Mouse (Mus musculus) cerebellum, adult 11 months (tissue): ENCODE results near the gene Dlg2.

Experiments
- DNase-seq: peaks from one replicate; pipeline ENCODE4 v3.0.0; 2022

The Dlg2 gene

DNA sequence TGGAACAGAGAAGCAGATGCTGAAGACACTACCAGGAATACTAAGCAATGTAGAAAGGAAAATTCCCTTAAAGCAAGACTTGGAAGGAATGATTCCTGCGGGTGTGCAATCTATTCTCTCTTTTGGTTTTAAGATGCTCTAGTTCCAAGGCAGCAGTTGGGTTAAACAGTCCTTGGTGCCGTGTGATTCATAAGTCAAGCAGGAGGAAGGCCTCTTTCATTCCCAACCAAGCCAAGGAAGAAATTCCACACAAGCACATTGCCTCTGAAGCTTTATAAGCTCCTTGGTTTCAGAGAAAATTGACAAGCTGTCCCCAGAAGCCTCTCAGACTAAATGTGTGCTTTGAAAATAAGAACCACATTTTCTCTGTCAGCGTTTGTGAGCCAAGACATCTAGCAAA lies 1309.4 kb downstream of the Dlg2 start:
- no peak for DNase-seq

DNA sequence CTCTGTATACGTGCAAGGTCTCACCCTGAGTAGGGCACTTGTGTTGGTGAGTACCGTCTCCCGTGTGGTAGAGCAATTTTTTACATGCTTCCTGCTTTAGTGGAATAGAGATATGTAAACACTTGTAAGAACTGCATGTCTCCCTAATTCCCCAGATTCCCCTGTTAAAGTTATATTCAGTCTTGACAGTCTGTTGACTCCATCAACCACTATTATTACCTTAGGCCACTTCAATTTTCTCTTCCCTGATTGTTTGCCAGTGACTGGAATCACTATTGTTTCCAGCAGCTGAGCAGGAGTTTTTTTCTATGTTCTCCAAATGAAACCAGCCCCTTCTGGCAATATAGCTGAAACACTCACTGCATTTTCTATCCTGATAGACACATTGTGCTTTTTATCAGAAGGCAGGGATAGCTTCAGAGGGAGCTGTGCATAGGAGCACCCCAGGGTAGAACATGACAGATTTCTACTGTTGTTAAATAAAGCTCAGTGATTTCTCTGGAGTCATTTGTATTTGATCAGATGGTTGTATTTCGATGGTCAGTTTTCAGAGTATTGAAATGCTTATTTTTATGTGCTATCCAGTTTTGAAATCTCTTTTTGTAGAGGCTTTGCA lies 1314.6 kb downstream of the Dlg2 start:
- no peak for DNase-seq

DNA sequence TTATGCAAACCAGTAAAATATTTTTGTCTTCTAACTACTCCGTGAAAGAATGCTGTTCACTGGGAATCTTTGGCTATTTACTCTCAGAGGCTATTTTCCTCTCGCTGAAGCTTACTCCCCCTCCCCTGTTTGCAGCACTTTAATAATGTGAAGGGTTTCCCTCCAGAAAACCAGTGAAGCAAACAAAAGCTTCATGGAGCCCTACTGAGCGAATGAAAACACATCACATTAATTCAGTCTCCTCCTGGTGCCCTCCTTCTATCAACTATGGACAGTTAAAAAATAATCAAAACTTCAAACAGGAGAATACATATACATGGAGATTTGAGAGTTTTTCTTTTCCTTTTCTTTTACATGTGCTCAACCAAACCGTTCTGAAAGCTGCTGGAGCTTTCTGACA lies 1330.2 kb downstream of the Dlg2 start:
- DNase-seq, result no peak

DNA sequence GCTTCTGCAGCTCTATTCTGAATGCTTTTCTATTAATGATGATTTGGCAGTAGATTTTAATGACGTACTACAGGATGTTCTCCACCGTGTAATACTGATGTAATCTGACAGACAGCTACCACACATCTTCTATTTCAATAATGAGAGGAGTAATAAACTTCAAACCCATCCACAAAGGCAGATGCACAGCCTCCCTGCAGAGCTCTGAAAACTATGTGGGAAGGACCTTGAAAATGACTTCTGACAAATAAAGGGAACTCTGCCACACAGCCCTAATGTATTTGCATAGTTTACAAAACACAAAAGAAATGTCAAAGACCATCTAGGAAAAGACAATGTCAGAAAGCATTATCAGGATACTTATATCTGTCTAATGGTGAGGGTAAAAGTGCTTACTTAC lies 1334.3 kb downstream of the Dlg2 start:
- no peak for DNase-seq

DNA sequence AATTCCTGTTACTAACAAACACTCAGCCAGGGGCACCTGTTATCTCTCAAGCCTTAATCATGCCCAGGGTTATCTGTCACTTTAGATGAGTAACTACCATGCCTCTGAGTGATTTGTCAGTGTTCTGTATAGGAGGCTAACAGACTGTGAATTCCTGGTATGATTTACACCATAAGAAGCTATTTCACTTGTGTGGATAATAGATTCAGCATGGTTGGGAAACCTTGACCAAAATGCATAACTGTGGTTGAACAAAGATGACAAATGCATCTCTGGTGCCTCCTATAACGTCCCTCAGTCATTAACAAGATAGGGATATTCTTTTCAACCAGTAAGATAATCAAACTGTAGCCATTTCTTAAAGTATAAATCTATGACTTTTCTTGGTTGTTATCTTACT lies 1341.5 kb downstream of the Dlg2 start:
- no peak for DNase-seq

DNA sequence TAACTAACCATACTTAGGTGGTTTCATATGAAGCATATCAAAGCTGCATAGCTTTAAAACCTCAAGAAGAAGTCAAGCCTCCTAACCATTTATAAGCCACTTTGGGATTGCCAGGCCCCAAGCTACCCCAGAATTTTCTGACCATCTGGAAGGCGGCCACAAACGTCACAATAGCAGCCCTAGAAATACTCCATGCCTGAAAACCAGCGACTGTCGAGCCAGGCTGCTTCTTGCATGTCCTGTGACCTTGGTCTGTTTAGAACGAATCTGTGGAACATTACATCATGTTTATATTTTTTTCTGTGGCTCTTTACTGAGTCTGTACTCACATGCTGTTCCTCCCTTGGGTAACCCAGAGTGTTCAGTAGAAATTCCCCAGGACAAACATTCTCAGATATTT lies 1355.7 kb downstream of the Dlg2 start:
- no peak for DNase-seq

DNA sequence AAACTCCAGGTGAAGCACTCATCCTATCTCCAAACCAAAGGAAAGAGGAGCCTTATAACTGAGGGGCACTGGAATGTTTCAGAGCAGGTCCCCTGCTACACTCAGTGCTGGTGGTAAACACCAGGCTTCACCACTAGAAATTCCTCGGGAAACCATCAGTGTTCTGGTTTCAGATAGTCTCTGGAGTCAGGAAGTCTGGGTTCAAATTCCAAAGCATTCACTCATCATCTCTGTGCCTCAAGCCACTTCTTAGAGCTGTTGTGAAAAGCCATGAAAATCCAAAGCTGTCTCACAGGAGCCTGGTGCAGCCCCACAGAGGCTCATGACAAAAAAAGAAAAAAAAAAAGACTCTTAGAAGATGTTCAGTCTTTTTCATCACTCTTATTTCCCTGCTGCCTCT lies 1369.3 kb downstream of the Dlg2 start:
- DNase-seq, result no peak

DNA sequence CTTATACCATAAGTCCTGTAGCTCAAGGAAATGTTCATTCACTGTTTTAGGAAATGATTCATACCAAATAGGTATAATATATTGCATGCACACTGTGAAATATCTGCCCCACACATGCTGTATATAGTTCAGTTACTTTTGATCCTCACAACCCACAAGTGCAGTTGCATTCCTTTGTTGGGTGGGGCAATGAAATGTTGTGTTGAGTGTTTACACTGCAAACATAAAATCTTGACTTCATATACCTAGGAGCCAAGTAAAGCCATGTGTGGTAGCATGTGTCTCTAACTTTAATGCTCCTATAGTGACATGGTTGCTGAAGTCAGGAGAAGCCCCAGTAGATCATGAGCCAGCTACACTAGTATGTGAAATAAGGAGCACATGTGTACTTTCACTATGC lies 1372.9 kb downstream of the Dlg2 start:
- DNase-seq, result no peak

DNA sequence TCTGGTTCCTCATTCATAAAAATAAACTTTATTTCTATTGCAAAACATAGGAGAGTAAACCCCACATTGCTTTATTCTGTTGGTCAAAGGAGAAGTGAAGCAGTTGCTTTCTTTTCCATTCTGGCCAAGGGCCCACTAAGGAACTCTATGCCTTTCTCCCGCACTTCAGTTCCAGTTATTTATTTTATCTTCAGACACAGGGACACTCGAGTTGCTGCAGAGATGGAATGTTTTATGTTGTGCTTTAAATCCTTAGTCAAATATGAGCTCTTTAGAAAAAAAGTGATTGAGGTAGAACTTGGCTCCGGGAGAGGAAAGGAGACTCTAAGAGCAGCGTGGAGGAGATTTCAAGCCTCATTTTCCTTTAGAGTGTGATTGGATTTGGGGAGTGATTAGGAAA lies 1377.2 kb downstream of the Dlg2 start:
- no peak for DNase-seq

DNA sequence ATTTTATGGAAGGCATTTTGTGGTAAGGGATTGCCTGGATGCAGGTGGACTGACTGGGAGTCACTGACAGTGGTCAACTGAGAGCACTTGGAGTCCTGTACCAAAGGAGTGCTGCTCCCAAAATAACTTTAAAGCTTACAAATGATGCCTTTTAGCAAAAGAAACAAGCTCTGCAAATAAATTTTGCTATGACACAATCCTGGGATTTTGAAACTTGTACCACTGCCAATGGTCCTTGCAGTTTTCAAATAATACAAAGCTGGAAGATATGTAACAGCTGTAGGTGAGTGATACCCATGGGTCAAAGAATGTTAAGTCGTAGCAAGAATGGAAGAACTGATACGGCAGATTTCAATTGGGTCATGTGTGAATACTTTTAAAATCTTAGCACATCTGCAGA lies 1380.5 kb downstream of the Dlg2 start:
- DNase-seq, result no peak

DNA sequence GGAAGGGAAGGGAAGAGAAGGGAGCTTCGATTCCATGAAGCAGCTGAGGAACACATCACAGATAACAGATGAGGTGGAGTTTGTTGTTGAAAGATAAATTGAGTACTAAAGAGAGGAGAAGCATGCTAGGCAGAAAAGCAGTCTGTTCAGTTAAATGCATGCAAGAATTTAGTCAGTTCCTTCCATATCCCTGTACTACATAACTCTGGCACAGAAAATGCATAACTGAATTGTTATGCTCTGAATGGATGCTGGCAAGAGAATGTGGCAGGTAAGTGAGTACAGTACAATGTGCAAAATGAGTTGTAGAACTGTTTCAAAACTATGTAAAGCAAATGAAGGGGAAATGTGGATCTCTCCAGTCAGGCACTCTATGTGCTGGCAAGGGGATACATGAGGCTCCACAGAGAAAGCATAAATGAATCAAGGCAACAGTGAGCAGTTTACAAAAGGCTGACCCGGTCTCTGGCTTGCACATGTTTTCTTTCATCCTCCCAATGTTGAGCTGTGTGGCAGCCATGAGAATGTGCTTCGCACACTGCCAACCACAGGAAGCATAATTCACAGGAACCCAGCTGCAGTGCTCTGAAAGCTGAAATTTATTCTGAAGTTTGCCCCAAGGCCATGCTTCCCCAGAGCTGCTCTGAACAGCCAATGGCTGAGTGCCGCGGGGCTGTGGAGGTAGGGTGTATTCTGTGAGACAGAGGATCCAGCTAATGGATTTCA lies 1386.5 kb downstream of the Dlg2 start:
- DNase-seq, result no peak

DNA sequence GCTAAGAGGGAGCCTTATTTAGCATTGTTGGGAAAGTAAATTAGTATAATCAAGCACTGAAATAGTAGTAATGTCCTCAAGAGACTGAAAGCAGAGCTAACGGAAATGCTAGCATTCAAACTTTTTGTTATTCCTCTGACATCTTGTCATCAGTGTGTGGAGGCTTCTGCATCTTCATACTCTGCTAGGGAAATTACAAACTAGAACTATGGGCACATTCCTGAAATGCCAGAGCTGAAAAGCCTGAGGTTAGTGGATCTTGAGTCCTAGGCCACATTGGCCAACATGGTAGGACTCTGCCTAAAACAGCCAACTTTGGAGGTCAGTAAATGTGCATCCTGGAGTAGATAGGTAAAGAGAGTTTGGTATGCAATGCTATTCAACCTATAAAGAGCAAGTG lies 1392.4 kb downstream of the Dlg2 start:
- no peak for DNase-seq

DNA sequence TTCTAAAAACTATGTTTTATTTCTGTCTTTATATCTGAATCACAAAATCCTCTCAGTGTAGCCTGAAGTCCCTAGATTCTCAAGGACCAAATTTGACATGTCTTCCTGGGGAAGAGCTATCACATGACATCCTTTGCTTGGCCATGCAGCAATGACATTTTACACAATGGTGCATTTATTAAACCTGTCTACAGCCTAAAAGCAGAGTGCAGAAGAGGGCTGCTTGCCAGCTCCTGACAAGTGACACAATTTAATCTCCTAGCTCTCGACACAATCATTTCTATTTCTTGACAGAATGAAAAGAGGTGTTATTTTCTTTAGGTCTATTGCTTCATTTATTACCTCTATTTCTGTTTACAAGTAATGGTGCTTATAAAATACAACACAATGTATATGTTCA lies 1400.4 kb downstream of the Dlg2 start:
- no peak for DNase-seq

DNA sequence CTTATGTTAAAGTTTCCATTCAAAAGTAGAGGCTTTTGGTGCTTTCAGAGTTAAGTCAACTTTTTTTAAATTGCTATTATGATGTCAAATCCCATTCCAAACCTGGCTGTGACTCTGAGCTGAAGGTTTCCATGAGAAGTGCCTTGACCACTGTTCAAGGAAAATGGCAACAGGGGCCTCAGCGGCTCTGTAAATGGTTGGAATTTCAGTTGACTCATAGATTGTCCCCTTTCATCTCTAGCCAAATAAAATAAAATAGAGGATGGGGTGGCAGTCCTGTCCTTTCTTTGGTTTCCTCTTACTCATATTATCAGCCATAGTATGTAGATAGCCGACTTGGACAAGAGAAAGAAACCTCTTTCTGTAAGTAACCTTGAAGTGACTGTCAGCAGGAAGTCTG lies 1401.3 kb downstream of the Dlg2 start:
- DNase-seq, result no peak

DNA sequence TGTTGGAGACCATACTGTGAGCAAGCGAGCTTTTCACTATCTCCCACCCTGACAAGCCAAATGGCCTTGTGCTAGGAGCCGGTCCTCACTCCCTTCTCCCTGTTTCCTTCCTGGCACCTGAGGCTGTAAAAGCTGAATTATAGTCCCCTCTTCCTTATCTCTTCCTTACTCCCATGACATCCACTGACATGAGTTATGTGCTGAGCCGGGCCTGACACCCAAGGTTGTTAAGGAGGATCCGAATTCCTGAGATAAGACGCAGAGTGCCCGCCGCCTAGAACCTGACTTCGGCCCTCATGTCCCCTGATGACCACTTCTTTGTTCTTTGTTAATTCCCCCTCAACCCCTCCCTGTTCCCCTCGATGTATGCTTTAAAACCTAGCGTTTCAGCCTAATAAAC lies 1409.9 kb downstream of the Dlg2 start:
- no peak for DNase-seq

DNA sequence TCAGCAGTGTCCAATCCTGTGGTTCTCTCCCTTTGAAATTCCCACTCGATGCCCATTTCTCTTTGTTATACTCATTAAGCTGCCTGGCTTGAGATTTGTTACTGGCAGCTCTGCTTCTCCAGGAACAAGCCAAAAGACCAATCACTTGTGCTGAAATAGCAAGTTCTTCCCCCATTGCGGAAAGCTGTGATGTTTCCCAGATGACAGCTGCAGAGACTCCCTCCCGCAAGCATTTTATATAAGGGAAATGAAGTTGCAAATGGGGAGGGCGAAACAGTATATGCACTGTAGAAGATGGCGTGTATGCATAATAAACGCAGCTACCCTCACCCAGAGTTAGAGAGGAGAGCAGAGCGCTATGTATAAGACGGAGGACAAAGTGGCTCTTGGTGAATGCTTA lies 1417.5 kb downstream of the Dlg2 start:
- no peak for DNase-seq

DNA sequence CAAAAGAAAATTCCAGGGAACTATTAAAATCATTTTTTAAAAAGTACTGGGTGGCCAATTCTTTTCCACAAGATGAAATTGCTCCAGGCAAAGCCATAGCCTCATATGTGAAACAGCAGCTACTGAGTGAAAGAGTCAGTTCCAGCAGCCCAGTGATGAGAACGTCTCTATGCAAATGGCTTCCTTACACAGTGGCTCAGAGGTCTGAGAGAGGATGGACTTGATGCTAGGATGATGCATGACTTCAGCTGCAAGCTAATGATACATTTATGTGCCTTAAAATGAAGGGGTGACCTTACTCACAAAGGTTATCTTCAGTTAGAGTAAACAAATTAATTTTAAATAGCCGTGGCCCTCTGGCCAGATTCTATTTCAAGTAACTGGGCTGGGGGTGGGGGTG lies 1420.5 kb downstream of the Dlg2 start:
- DNase-seq, result no peak

DNA sequence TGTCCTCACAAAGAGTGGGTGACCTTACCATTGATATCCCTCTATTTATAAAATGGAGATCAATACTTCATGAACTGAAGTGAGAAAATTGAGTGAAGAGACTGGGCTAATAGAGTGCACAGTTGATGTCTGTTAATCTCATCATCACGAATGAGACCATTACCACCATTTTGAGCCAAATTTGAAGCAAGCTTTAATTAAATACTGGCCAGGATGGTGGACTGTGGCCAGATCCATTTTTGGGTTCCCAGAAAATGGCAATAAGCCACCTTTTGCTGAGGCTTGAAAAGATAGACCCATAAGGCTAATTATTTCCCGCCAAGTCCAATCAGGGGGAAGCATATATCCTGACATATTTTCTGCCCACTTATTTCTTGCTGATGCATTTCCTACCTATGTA lies 1421.0 kb downstream of the Dlg2 start:
- no peak for DNase-seq

DNA sequence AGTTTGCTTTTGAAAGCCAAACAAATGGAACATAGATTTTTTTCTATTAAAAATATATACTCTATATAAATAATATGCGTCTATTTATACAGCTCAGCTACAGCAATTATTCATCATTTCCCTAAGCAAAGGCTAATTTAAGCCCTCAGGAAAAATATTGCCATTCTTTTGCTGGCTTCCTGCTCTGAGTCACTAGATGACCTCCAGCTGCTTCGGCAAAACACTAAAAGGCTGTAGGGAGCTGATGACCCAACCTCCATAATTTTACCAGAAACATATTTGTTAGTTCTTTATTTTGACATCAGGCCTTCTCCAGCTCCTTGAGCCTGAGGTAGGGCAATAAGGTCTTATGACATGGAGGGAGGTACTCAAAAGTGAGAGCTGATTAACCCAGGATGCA lies 1426.0 kb downstream of the Dlg2 start:
- DNase-seq, result no peak

DNA sequence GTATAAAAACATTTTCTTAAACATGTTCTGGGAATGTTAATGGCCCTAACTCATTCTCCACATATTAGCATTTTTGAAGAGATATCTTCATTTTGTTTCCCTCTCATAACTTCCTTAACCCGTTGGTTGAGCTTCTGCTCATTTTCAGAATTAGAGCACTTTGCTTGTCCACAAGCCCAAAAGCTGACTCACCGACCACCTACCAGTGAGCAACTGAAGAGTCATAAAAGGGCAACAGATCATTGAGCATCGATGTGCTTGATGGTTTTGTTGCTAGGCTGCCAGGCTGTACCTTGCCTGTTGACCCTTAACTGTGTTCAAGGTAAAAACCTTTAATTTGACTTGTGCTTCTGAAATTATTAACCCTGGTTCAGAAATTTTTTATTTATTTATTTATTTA lies 1440.3 kb downstream of the Dlg2 start:
- DNase-seq, result no peak

DNA sequence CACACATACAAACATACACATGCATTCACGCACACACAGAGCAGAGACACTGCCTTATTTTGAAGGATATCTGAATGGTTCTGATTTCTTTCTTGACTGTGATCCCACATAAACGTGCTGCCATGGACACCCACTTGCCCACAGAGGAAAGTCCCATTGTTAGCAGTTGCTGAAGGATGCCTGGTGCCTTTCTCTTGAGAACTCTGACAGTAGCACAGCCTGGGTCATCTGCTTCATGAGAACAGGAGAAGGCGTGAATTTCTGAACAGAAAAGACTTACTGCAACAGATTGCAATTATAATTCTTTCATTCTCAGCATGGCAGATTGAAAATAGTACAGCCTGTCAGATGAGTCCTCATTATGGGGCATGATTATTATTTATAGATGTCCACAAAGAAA lies 1442.6 kb downstream of the Dlg2 start:
- DNase-seq, result no peak

DNA sequence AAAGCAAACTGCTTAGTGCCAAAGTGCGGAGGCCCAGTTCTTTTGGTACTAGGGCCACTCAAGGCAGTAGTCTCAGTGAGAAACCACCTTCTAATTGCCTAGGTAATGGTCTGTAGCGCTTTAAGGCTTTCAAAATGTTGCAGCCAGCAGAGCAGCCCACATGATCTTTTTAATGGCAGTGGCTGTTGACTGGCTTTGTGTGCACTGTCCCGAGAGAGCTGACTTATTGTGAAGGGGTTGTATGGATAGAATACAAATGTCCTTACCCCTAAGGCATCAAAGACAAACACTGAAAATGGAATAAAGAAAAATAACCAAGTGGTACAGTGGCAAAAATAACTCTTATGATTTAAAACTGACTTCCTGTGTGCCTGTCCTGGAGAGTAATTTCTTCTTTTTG lies 1443.3 kb downstream of the Dlg2 start:
- no peak for DNase-seq

DNA sequence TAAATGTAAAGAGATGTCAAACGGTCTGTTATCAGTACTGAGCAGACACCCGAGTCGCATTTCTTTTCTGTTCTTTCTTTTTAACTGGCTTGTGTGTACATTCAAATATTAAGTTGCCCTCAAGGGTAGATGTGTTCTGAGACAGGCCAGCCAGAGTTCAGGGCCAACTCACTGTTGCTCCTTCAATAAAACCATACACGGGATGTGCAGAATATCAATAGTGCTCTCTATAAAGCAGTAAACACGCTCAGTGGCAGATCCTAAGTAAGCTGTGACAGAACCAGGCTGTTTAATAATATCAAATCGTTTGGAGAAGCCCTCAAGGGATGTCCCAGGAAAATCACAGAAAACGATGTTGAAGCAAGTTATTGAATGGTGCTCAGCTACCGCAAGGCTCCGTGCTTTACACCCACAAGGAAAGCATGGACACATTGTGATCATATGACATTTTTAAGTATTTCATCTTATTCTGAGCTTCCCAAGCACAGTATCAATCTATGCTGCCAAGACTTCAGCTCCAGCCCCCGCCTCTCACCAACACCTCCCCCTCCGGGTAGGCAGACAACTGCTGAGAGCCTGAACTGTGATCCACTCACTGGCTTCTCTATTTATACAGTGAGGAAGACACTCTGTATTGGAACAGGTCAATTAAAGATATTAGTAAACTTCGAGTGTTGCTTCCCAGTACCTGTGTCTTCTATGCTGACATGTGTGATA lies 1458.6 kb downstream of the Dlg2 start:
- DNase-seq, result no peak

DNA sequence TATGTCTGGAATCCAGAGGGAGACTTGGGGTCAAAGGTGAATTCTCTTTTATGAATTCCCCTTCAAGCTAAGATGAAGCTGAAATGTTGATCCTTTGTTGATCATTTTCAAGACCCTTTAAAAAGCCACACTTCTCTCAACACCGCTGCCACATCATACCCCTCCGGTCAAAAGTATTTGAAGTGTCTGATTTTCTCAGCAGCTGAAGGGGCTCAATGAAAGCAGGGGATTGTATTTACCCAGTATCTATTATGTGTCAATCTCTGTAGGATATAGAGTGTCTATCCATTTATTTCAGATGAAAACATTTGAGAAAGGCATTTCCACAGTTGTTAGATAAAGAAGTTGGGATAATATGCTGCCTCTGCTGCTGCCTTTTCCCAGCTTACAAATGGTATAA lies 1459.7 kb downstream of the Dlg2 start:
- no peak for DNase-seq

DNA sequence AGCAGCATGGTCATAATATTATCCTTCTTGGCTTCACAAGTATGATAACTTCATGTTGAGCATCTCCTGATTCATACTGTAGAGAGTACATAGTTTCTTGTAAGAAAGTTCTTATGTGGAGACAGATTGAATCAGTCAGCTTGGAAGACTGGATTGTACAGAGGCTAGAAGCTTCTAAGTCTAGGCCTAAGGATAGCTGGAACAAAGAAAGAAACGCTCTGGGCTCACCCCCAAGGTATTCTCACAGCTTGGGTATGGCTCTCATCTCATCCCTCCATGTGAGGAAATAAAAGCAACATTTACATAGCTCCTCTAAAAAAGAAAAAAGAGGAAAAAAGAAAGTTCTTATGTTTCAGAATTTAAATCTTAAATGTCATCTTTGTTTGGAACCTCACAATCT lies 1466.8 kb downstream of the Dlg2 start:
- DNase-seq, result no peak
